Mouse (Mus musculus): ENCODE results near the gene Cep89.
A peak's percentile ranks its signal among the peaks of the same experiment; 100 is the strongest.

Cep89 gene

DNA sequence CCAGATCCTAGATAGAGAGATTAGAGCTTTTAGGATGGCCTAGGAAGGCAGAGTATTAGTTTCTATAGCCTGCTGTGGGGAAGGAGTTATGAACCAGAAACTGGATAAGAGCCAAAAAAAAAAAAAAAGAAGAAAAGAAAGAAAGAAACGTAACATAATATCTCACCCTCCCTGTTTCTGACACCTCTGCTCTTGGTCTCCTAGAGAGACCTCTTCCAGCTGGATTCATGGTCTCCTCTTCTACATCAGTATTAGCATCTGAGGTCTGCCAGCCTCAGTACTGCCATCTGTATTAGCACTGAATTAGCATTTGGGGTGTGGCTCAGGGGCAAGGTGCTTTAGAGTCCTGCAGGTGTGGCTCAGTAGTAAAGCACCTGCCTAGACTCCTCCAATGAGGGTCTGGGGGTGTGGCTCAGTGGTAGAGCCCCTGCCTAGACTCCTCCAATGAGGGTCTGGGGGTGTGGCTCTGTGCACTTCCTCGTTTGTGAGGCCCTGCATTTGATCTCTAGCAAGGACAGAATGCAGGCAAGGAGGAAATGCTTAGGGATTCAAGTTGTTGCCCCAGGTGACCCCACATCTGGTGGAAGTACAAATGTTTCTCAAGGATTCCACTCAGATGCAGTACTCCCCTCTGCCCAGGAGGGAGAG lies 14.0 kb upstream of the Cep89 start:
- no peak for DNase-seq (ENCODE audit: low spot score)

DNA sequence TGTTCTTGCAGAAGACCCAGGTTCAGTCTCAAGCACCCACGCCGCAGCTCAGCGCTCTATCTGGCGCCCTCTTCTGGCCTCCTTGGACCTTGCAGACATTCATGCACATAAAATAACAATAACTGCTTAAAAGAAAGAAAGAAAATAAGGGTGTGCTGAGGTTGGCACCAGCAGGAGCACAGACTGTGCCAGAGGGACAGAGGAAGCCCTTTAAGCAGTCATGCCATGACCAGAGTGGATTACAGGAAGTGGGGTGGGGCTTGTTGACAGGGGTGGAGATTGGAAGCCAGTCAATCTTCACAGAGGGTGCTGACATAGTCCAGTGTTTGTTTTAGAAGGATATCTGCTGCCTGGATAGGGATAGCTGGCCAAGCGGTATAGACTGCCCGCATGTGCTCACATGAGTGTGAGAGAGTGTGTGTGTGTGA lies 10.3 kb upstream of the Cep89 start:
- no peak for DNase-seq (ENCODE audit: low spot score)

DNA sequence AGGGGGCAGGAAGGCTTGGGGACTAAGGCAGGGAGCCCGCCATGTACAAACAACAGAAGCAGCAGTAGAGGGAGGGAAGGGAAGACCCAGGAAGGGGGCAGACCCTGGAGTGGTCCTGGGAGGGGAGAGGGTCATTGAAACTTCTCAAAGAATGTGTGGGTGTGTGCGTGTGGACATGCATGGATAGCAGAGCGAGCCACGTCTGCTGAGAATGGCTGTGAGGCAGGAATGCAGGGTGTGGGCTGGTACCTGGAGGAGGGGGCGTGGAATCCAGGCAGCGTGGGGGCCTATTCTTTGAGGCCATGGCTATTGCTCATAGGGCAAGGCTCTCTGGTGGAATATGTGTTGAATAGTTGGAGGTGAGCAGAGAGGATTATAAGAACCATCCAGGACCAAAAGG lies 8.1 kb upstream of the Cep89 start:
- no peak for DNase-seq (ENCODE audit: low spot score)

DNA sequence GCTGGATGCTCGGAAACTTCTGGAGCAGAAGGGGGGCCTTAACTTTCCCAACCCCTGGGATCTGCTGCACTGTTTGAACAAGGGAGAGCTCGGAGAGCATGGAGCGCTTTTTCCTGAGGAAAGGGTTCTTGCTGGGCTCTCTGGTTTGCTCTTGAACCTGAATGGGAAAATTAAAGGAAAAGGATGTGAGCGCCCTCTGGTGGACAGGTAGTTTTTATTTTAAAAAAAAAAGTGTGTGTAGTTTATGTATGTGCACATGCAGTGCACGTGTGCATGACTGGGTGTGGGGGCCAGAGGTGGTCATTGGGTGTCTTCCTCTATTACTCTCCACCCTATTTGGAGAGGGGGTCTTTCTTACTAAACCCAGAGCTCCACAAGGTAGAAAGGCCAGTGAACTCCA lies 3.9 kb upstream of the Cep89 start:
- DNase-seq (ENCODE audit: low spot score) = peak; percentile 37

DNA sequence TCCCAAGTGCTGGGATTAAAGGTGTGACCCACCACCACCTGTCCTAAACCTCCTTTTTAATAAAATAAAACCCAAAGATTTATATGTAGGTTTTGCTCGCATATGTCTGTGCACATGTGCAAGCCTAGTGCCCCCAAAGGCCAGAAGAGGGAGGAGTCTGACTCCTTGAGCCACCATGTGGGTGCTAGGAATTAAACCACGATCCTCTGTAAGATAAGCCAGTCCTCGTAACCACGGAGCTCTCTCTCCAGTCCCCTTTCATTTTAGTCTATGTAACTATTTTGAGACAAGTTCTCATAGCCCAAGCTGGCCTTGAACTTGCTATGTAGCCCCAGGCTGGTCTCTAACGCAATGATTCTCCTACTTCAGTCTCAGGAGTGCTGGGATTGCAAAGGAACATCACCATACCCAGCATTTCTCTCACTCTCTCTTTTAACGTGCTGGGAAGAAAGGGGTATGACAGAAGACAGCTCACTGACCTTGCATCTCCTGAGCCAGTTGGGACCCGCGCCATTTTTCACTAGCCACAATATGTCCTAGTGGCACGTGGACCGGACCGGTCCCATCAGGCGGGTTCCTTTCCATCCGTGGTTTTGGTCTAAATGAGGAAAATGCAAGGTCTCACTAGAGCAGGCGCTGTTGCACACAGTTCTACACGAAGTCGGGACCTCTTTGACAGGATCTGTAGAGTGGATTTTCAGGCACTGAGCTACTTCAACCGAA lies 940 bp upstream of the Cep89 start:
- peak; percentile 30 for DNase-seq (ENCODE audit: low spot score)

DNA sequence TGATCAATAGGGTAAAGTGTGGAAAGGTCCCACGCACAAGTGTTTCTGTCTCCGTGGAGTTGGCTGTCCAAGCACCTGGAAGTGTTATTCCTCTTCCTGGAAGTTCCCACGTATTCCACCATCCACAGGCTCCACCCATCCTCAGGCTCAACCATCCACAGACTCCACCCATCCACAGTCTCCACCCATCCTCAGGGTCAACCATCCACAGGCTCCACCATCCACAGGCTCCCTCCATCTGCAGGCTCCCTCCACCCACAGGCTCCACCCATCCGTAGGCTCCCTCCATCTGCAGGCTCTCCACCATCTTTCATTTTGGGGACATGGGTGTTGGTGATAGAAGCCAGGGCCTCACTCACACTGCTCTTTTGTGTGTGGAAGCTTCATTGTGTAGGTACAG lies 4.3 kb downstream of the Cep89 start:
- DNase-seq (ENCODE audit: low spot score) = no peak

DNA sequence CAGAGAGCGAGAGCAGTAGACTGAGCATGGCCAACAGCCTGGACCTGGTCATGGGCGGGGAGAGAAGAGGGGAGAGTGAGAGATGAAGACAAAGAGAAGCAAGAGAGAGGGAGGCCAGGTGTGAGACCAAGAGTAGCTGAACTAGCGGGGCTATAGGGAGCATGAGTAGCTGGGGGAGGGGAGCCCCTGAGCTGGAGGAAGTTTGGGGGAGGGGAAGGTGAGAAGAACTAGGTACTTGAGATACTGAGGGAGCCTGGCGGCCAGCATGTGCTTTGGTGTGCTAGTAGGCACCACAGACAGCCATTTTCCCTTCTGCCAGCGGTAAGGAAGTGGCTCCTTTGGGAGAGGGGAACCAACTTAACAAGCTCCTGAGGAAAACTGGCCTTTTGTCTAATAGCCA lies 18.4 kb downstream of the Cep89 start:
- peak; percentile 25 for DNase-seq (ENCODE audit: low spot score)

DNA sequence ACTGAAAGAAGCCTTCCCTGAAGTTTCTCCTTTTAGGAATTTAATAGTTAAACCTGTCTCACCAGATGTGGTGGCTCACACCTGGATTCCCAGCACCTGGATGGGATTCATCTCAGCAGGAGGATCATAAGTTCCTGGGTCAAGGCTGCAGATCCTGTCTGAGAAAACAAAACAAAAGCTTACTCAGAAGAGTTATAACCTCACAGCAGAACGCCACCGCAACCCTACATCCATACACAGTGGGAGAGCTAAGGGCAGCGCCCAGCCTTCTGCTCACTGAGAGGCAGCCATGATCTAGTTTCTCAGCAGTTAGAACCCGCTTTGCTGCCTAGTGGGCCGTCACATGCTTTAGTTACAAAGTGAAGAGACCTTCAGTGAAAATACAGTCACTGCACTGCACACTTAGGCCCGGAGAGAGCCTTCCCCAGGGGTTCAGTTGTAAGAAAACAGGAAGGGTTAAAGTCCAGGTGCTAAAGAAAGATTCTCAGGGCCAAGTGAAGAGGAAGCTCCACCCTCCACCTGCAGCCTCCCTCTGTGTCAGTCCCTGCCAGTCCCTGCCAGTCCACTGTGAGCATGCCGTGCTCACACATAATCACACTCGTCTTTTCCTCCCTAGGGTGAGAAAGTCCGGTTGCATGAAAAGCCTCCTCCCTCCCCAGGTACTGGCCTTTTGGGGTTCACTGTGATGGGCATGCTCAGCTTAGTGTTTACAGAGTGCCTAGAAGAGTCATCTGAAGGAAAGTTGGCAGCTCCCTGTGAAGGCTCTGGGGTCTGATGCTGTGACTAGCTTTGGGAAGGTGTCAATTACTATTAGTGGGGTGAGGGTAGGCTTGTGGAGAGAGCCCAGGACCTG lies 19.2 kb downstream of the Cep89 start:
- DNase-seq (ENCODE audit: low spot score) = peak; percentile 73

DNA sequence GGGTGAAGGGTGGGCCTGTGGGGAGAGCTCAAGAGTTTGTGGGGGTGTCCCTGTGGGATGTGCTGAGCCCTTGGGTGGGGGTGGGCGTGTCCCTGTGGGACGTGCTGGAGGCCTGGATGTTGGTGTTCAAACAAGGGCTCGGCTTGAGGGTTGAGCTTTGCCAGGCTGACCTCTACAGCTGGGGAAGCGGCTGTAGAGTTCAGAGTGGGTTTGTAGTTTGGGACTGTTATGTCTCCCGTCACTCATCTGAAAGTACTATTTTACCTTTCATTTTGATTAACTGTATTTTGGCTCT lies 19.8 kb downstream of the Cep89 start:
- DNase-seq (ENCODE audit: low spot score) = peak; percentile 24

DNA sequence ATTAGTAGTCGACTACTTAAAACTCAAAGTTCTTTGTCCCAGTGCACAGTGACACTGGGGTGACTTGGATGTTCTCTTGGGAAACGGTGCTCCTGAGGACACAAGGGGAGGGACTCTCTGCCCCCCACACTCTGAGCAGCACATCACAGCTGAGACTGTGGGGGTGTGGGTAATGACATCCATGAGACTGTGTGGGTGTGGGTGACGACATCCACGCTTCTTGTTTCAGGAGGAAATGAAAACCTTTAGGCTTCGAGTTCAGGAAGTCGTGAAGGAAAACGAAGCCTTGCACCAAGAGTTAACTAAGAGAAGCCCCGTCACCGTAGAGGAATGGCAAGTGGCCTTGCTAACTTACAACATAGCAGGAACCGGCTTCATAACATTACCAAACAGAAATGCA lies 26.2 kb downstream of the Cep89 start:
- DNase-seq (ENCODE audit: low spot score) = no peak

DNA sequence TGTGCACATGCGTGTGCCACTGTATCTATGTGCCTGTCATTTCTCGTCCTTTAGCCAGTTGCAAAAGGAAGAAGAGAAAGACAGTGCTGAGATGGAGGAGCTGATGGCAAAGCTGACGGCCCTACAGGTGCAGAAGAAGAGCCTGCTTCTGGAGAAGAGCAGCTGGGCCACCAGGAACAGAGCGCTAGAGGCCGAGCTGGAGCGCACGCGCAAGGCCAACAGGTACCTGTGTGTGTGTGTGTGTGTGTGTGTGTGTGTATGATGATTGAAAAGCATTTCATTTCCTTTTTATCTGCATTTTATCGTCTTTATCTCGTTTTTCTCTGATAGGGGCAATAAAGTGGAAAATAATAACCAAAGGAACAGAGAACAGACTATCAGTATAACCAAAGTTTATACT lies 31.3 kb downstream of the Cep89 start:
- no peak for DNase-seq (ENCODE audit: low spot score)

DNA sequence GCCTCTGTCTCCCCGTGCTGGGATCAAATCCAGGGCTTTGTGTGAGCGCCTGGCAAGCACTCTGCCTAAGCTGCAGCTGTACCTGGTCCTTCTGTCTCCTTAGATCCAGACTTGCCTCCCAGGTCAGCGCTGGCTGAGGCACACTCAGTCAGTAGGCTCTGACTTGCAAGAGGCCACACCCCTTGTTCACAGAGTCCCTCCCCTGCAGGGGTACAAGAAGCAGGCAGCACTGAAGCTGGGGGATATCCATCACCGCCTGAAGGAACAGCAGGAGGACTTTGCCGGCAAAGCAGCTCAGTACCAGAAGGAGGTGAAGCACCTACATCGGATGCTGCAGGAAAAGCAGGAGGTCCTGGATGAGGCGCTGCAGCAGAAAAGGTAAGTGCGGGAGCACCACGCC lies 38.4 kb downstream of the Cep89 start:
- DNase-seq (ENCODE audit: low spot score) = no peak

DNA sequence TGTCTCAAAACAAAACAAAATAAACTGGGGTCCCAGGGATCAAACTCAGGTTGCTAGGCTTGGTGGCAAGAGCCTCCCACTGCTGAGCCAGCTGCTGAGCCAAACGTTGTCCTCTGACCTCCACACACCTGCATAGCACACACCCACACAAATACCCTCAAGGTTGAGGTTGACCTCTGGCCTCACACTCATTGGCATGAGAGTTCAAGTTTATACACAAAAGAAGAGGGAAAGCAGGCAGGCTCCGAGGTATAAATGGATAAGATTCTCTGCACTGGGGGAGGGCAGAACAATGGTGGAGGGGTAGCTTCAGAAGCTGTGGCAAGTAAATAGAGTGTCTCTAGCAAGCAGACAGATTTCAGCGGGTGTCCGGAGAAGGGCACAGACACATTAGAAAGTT lies 50.7 kb downstream of the Cep89 start:
- DNase-seq (ENCODE audit: low spot score) = peak; percentile 65

DNA sequence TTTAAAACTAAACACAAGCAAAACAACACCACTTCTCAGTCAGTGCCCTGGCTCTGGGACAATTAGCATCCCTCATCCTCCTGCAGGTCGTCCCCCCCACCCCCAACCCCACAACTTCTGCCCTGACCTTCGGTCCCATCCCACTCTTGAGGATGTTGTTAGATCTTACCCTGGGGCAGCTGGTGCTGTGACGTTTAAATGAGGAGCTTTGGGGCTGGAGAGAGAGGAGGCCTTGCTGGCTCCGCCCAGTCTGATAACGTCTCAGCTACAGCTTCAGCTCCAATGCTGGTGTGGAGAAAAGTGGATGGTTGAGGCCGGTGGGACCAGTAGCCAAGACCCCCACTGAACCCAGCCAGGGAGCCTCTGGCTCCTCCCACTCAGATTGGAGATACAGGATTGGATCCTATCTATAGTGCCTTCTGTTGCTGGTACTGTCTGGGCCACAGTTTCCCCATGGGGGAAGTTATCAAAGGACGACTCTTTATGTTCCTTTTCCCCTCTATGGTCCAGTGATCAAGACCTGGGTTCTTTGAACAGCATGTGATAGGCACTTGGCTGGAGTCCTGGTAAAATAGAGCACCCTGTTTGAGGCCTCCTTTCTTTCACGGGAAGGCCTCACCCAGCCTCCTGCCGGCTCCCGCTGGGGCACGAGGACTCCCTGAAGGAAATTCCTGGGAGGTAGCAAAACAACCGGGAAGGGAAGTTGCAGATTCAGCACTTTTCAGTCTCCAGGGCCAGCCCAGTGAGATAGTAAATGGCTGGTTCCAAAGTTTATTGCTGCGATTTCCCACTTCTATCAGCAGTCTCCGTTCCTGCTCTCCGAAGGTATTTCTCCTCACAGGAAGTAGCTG lies 51.4 kb downstream of the Cep89 start, which contains the start of gene Slc7a9:
Gene Slc7a9, plus strand, starts transcription at position 801 of the 851 bp plus-strand sequence.
- peak; percentile 68 for DNase-seq (ENCODE audit: low spot score)

DNA sequence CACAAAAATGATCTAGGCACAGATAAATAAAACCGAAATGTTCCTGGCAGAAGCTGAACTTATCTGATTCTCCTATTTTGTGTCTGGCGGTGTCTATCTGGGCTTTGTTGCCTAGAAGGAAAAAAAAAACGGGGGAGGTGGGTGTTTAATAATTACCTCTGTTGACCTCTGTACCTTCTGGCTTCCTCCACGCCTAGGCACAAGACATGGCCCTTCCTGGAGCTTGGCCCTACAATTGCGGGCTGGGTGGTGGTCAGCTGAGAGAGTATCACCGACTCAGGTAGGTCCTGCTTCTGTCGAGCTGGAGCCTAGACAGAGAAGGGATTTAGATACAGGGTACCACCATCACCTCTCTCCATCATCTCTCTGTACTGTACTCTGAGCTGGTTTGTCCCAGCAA lies 52.0 kb downstream of the Cep89 start:
- peak; percentile 85 for DNase-seq (ENCODE audit: low spot score)

DNA sequence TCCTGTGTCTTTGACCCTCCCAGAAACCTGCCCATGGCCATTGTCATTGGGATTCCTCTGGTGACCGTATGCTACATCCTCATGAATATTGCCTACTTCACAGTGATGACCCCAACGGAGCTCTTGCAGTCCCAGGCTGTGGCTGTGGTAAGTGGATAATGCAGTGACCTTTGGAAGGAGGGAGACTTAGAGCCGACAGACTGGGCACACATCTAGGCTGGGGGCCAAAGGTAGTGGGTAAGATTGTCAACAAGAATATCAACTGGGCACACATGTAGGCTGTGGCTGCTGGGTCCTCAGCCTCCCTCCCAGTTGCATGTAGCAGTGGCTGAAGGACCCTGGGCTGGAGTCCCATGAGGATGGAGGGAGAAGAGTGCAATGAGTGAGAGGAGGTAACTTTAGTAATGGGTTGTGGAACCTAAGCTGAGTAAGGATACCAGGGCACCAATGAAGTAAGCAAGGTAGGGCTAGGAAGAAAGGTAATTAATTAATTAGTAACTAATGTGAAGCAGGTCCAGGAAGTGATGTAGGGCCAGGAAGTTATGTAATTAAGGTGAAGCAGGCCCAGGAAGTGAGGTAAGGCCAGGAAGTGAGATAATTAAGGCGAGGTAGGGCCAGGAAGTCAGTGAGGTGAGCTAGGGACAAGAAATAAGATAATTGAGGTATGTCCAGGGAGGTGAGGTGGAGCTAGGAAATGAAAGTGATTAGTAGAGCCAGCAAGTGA lies 59.4 kb downstream of the Cep89 start:
- no peak for DNase-seq (ENCODE audit: low spot score)

DNA sequence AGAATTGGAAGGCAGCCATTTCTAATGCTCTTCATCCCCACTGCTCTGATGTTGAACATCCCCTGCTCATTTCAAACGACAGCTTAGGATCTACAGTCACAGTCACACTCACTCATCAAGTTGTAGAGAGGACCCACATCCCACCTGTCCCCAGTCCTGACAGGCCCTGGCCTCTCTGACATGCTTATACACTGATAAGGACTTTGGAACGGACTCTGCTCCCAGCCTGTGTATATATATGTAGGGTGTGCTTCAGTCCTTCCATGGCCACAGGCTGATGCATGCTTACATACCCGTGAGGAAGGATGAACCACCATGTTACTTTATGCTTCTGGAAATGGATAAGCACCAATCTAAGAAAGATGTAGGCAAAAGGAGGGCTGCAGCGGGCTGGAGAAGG lies 64.1 kb downstream of the Cep89 start:
- DNase-seq (ENCODE audit: low spot score) = no peak

DNA sequence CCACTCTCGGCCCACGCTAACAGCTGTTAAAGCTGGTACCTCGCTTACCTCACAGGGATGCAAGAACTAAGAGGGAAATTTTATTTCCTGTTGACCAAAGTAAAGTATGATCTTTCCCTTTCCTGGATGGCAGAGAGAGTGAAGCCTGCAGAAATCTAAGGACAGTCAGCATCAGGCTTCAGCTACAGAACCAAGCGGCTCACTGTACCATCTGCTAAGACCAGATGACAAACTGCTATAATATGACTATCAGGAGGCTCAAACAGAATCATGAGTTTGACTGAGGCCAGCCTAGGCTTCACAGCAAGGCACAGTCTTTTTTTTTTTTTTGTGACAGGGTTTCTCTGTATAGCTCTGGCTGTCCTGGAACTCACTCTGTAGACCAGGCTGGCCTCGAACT lies 68.2 kb downstream of the Cep89 start:
- no peak for DNase-seq (ENCODE audit: low spot score)

DNA sequence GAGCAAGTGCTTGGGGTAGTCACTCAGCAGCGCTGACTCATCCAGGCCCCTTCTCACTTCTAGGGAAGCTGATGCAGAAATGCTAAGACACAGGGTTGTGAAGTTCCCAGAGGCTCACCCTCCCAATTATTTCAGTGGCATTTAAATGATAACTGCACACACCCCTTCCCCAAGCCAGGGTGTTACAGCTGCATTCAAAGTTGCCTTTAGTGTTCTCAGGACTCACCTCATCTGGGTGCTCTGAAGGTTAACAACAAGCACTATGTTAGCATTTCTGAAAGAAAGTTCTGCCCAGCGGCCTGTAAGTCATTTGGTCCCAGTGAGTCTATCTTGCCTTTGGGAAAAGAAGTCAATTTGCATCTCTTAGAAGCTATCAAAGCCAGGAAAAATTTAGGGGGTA lies 71.0 kb downstream of the Cep89 start:
- no peak for DNase-seq (ENCODE audit: low spot score)

DNA sequence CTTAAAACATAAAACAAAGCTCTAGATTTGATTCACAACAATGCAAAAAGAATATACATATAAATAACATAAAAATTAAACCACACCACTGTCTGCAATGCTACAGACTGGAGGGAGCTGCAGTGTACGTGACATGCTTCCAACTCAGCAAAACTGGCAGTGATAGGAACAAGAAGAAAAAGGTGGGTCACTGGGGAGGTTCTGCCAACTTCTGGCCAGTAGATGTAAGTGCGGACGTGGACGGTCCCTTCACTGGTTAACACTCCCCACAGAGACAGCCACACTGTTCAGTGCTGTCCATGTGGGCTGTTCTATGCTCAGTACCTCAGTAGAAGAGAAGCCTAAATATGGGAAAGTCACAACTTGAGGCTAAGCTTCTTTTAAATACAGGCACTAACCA lies 74.0 kb downstream of the Cep89 start:
- no peak for DNase-seq (ENCODE audit: low spot score)

DNA sequence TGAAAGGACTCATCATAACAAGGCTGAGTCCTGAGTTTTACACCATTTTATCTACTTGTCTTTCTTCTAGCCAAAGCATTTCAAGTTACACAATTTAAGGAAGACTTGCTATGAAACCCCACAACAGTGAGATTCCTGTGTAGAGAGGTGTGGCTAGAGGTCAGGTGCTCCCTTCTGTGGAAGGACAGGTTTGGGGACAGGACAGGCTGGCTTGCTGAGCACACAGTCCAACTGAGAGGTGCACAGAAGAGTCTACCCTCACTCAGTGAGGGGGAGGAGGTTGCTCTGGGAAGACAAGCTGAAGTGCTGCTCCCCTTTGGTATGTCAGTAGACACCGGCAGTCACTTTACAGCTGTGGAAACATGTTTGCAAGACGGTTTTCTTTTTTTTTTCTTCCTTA lies 79.6 kb downstream of the Cep89 start:
- DNase-seq (ENCODE audit: low spot score) = no peak

DNA sequence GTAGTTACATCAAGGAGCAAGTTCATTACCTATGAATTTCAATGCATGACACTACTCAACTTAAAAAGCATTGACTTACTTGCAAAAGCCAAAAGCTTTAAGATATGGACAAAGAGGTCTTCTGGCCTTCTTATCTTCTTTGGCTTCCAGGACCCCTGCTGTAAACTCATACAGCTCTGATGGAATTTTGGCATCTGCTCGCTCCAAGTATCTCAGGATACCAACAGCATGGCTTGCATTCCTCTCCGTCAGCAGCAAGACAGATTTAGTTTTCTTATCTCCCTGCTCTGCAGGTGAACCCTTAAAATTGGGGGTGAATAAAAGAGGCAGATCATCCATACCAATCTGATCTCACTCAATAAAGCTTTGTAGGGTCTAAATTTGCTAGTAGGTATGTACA lies 88.3 kb downstream of the Cep89 start:
- DNase-seq (ENCODE audit: low spot score) = no peak

All from yolk sac, embryonic 10.5 days (tissue).